Mouse (Mus musculus) mesoderm, embryonic 11.5 days (tissue): ENCODE data around the gene Otulinl.

Experiments used
- DNase-seq: peaks from one replicate; pipeline ENCODE4 v3.0.0-alpha.2; 2012; ENCODE audit warnings: low read depth, low spot score

Gene Otulinl

GRCm38 (mm10) chr15:27617227-27617626 is 64.2 kb downstream of the Otulinl start:
- no peak for DNase-seq

GRCm38 (mm10) chr15:27616159-27616558 is 65.2 kb downstream of the Otulinl start:
- no peak for DNase-seq

- DNase-seq = no peak
Observed at GRCm38 (mm10) chr15:27613255-27613654, 68.1 kb downstream of the Otulinl start.

GRCm38 (mm10) chr15:27612533-27613221 is 68.7 kb downstream of the Otulinl start:
- peak; percentile 82 for DNase-seq

- DNase-seq = no peak
Observed at GRCm38 (mm10) chr15:27609554-27609953, 71.8 kb downstream of the Otulinl start.

GRCm38 (mm10) chr15:27605252-27605651 is 76.1 kb downstream of the Otulinl start:
- no peak for DNase-seq
